Mouse (Mus musculus): ENCODE measurements around the gene Epha6. TPM values are rescaled to one million over a fixed set of nuclear protein-coding genes. Genes with fewer than 3 reads are reported as not detected.

Epha6 gene
- total RNA-seq, 2 experiments from 2014 or later: 66.6 to 73.1 TPM

DNA sequence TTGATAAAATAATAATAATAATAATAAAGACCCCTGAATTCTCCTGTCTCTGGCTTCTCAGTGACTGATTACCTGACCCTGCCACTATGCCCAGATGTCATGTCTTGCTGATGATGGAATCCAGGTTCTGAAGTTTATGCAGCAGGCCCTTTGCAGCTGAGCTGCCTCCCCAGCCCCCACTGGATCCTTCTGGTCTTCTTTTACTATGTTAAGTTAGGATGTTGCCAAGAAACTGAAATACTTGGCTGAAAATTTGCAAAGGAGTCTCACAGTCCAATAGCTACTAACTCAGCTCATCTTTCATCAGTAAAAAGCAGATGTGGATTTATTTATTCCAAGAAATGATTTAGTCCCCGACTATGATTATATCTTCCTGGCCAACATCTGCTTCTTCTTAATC lies 861.7 kb downstream of the Epha6 start:
- peak in 1 of 2 experiments; percentile 6 for DNase-seq (ENCODE audit: low spot score in 2 of 2)
- intact Hi-C loops (cut with DNase I): no loop called here

DNA sequence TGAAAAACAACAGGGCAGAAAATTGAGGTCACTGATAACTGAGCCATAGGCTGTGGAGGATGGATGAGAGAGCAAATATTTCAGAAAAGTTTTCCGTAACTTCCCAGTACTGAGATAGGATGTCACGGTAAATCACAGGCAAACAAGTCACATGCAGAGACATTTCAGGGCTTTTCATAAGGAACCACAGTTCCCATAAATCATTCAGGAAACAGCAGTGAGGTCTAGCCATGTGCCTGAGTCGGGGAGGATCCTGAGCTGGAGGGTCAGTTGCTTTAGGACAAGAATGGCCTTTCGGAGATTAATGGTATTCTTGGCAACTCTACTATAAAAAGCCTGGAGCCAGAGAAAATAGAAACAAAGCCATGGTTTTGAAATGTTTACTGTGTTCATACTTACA lies 889.8 kb downstream of the Epha6 start:
- intact Hi-C loops (cut with DNase I): no loop called here

DNA sequence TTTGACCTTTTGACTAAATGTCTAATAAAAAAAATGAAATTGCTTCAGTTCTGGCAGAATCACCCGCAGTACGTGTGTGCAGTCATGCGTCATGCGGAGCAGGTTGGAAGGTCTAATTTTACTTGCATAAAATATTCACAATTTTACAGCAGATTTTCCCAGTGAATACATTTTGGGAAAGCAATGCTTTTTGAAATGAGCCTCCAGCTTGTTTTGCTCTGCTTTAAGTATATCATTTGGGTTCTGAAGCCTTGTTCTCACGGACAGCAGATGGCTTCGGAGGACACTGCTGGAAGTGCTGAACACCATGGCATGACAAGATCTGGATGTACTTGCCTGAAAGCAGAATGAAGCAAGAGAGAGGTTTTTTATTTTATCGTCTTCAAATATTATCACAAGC lies 912.1 kb downstream of the Epha6 start:
- peak; percentile 57 to 77 for DNase-seq (ENCODE audit: low spot score in 2 of 2)
- intact Hi-C loops (cut with DNase I): loop anchor here (10.0 kb wide), 1 partner anchor 372 kb away; no protein-coding TSS in a partner anchor

More for the DNA sequence above, 889.8 kb downstream of the Epha6 start:
- DNase-seq (ENCODE audit: low spot score in 2 of 2): no peak

DNA sequence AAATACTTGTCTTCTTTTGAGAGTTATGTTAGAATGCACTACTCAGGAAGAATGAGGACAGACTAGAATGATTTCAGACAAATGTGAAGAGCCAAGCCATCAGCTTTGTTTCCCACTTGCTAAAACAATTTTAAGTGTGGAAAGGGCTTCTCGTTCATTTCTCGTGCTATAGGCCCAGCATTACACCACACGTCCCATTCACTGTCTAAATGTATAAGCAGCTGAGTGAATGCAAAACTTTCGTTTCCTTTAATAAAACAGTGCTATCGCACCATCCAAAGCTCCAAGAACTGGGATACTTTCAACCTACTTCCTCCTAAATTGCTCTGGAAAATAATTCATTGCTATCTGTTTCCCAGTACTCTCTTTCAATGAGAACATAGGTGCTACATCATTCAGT lies 916.2 kb downstream of the Epha6 start:
- DNase-seq (ENCODE audit: low spot score in 2 of 2): no peak

DNA sequence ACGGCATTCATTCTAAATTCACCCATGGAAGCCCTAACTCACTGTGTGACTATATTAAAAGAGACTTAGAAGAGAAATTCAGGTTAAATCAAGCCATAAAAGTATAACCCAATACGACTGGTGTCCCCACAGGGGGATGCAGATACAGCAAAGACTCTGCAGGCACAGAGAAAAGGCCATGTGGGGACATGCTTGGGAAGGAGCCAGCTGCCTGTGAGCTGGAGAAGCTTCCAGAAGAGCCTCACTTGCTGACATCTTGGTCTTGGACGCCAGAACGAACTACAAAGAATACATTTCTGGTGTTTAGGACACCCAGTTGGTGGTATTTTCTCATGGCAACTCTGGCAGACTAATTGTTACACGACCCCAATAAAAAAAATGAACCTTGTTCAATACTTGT lies 920.2 kb downstream of the Epha6 start:
- intact Hi-C loops (cut with DNase I): loop anchor here (10.0 kb wide), 2 partner anchors 860 to 920 kb away; partner anchors contain the start of gene Epha6
- DNase-seq (ENCODE audit: low spot score in 2 of 2): peak; percentile 26 to 33

More for the DNA sequence above, 916.2 kb downstream of the Epha6 start:
- intact Hi-C loops (cut with DNase I): loop anchor here (10.0 kb wide), 2 partner anchors 856 to 916 kb away; partner anchors contain the start of gene Epha6

DNA sequence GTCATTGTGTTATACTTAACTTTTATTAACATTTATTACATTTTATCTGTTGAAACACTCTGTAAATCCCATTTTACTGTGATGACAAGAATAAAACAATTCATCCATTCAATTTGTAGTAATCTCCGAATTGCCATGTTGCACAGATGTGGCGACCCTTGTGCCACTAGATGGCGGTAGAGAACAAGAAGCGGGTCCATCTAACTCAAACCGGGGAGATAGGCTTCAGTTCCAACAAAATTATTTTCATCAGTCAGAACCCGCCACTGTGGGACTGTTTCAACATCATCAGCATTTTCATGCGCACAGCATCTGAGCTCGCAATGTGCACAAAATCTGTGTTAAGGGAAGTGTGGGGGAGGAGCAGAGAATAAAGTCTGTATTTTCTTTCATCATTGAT lies 921.9 kb downstream of the Epha6 start:
- peak; percentile 84 to 88 for DNase-seq (ENCODE audit: low spot score in 2 of 2)
- intact Hi-C loops (cut with DNase I): loop anchor here (10.0 kb wide), 2 partner anchors 861 to 921 kb away; partner anchors contain the start of gene Epha6

DNA sequence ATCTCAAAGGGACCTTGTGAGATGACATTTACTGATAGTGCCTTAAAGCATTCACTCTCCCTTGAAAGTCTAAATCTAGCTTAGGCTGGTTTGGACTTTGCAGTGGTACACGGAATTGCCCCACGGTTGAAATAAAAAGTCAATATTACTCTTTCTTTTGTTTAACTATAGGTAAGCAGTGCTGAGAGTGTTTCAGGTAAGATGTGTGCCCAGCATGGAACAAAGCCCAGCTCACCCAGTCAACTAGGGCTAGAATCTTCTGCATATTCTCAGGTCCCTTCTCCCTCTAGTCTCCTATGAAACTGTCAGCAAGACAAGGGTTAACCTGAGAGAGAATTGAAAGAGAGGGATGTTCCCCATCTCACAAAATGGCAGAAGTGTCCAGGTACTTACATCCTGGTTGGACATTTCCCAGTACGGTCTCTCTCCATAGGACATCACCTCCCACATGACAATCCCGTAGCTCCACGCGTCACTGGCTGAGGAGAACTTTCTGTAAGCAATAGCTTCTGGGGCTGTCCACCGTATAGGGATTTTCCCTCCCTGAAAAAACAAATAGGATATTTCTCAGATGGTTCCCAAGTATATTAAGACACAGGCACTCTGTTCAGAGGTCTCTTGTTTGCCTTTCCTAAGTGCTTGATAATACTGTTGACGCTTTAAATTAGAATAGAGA lies 923.0 kb downstream of the Epha6 start:
- intact Hi-C loops (cut with DNase I): loop anchor here (10.0 kb wide), 2 partner anchors 862 to 922 kb away; partner anchors contain the start of gene Epha6
- DNase-seq (ENCODE audit: low spot score in 2 of 2): no peak

DNA sequence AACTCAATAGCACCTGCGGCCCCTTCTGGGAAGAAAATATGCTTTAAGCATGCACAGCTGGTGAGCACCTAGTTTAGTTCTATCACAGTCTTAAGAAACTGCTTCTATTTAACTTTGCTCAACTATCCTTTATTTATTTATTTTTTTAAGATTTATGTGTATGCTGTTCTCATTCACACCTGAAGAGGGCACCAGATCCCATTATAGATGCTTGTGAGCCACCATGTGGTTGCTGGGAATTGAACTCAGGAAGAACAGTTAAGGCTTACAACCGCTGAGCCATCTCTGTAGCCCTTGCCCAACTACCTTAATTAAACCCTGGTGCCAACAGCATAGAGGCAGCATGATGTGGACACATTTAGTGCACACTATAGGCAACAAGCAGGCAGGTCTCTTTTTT lies 938.4 kb downstream of the Epha6 start:
- no peak for DNase-seq (ENCODE audit: low spot score in 2 of 2)
- intact Hi-C loops (cut with DNase I): no loop called here

DNA sequence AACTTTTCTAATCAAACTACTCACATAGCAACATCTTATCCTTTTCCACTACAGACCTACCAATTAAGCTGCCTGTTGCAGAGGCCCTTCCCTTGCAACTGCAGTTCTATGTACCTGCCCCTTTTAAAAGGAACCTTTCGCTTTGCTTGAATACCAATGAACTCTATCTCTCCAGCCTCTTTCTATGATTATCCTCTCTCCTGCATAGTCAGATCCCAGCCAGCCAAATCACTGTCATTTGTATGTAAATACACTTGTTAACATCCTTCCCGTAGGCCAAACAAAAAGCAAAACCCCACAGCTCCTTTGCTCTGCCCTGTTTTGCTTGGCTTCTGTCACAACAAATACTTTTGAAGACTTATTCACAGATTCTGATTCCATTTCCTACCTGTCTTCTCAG lies 961.6 kb downstream of the Epha6 start:
- intact Hi-C loops (cut with DNase I): no loop called here

DNA sequence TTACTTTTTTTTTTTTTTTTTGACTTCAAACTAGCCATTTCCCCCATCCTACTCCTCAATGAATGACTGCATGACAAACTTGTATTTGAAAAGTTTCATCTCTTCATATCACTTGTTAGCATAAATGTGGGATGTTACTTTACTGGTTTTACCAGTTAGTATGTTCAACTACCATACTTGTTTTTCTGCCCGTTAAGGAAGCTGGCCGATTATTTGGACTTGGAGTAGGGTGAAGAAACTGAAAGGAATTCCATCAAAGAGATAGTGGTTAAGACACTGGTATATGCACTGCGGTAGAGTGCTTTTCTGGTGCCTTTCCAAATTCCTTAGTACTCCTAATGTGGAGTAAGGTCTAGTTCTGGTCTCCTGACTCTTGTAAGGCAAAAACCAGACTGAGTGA lies 965.3 kb downstream of the Epha6 start:
- DNase-seq (ENCODE audit: low spot score in 2 of 2): no peak
- intact Hi-C loops (cut with DNase I): no loop called here

More for the DNA sequence above, 961.6 kb downstream of the Epha6 start:
- no peak for DNase-seq (ENCODE audit: low spot score in 2 of 2)

DNA sequence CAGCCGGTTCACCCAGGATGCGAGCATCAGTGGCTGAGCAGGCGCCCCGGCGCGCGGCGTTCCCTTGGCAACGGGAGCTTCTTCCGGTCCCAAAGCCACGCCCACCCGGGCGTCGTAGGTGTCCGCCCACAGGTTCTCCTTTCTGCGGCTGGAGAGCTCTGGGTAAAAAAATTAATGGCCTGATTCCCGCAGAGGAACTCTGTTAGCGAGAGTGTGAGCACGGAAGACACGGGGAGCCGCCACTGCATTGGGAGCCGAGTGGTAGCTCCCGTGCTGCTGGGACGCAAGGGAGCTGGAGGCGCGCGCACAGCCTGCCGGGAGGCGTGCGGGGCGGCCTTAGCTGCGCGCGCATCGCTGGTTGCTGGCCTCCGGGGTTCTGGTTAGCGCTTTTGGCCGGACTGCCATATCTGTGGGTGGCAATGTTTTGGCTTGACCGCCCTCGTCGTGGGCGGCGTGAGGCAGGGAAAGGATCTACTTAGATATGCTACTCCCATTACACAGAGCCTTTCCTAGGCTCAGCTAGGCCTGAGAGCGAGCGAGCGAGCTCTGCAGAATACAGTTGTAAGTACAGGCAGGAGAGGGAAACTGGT lies 966.1 kb downstream of the Epha6 start, which contains the start of gene Arl6:
Gene Arl6 (minus strand): TSS at position 290 of the 590 bp plus-strand sequence.
- DNase-seq (ENCODE audit: low spot score in 2 of 2): peak; percentile 95 to 96
- intact Hi-C loops (cut with DNase I): no loop called here

DNA sequence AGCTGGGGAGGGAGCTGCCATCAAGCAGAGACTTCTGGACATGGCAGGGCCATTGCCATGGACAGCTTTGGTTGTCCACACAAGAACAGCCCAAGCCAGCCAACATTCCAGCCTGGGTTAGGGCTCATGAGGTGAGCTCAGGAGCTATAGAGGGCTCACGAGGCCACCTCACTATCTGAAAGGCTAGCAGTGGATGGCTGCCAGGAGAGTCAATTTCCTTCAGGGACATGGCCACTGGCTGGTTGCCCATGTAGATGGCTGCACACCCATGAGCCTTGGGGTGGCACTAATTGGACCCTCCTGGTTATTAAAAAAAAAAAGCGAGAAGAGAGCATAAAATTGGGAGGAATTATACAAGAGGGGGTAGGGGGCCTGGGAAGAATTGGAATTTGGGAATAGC lies 970.7 kb downstream of the Epha6 start:
- intact Hi-C loops (cut with DNase I): no loop called here
- DNase-seq (ENCODE audit: low spot score in 2 of 2): no peak

DNA sequence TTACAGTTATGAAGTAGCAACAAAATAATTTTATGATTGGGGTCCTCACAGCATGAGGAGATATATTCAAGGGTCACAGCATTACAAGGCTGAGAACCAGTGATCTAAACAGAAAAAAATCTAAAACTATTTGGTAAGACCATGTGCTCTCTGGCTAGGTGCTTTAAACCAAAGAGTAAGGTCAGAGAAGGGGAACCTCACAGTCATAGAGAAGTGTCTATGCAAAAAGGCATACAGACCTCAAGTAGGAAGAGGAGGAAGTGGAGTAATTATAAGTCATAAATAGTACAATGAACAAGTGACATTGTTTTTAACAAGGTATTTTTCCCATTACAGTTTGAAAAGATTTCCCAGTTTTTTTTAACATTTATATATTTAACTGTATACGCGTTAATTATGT lies 983.8 kb downstream of the Epha6 start:
- intact Hi-C loops (cut with DNase I): no loop called here
- DNase-seq (ENCODE audit: low spot score in 2 of 2): no peak

DNA sequence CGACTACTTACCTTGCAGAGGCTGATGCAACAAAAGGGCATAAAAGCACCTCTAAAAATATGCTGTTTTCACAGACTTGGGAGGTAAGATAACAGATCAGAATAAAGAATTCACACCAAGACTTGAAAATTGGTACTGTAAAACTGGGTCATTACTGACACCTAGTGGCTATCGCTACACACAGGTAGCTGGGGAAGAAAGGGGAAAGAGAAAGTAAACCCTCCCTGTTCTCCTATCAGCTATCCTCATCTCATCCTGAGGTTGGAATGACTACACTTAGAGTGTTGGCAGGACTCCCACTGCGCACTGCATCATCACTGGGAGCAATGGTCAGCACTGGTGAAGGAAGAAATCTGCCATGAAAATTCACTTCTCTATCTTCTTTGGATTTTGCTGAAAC lies 988.2 kb downstream of the Epha6 start:
- intact Hi-C loops (cut with DNase I): loop anchor here (2.0 to 5.0 kb wide), 3 partner anchors 80 to 196 kb away; partner anchors contain the start of gene Riox2

DNA sequence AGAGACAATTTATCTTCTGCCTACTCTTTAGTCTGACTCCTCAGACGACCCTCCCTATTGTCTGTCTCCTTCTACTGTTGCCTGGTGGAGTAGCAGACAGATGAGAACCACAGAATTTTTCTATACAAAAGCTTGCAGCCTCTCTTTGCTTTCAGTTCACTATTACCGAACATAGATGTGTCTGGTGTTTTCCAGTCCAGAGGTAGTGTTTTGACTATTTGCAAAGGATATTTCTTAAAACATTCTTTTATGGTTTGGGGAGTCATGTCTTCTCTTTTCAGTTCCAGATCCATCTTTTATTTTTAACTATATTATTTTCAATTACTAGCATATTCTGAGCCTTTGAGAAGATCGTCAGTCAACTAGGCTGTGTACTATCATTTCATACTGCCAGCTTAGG lies 989.7 kb downstream of the Epha6 start:
- DNase-seq (ENCODE audit: low spot score in 2 of 2): no peak
- intact Hi-C loops (cut with DNase I): loop anchor here (2.0 to 5.0 kb wide), 3 partner anchors 78 to 195 kb away; partner anchors contain the start of gene Riox2

More for the DNA sequence above, 988.2 kb downstream of the Epha6 start:
- DNase-seq (ENCODE audit: low spot score in 2 of 2): peak; percentile 55 to 61

DNA sequence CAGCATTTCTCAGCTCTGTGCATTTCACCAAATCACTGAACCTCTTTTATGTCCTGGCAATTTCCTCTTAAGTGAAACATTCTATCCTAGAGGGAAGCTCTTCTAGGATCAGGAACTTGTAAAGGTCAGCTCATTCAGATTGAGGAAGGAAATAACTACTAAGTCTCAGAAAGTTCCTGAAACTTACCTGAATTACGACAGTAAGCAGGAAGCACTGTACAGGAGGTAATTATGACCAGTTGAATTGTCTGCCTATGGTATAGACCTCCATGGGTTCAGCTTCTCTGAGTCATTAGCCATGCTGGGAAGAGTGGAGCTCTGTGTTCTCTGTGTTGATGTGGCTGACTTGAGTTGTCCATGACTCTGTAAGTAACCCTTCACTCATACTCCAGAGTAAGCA lies 994.6 kb downstream of the Epha6 start:
- DNase-seq (ENCODE audit: low spot score in 2 of 2): no peak
- intact Hi-C loops (cut with DNase I): no loop called here

DNA sequence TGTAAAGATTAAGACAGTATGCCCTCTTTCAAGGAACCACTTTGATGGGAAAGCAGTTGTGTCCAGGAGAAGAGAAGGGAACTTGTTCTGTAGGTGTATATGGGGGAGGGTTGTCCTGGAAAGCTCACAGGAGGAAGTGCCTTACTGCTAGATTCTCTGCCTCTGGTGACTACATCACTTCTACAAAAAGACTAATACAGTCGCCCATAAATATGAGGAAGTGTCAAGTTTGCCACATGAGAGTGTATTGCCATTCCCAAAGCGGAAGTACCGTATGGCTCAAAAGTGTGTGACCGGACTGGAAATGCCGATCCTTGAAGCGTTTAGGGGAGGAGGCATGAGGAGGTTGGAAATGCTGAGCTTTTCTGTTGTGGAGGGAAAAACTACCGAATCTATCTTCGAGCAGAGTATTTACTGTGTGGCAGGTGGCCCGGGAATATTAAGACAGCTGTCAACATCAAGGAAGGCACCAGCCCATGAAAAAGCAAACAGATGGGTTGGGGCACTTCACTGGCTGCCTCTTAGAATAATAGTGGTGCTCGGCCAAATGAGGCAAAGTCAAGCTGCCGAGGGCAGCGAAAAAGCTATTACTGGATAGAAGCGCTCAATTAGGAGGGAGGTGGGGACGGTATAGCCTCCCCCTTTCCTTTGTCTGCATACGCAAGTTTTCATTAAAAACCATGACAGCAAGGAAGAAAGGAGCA lies 1001.1 kb downstream of the Epha6 start:
- no peak for DNase-seq (ENCODE audit: low spot score in 2 of 2)
- intact Hi-C loops (cut with DNase I): loop anchor here (5.0 kb wide), 1 partner anchor 182 kb away; no protein-coding TSS in a partner anchor
